Mouse (Mus musculus) CH12.LX (cell line): ENCODE results near the gene Kif6.

Experiments
- CTCF ChIP-seq, 2 experiments: IDR thresholded peaks in 1 of 2; conservative IDR thresholded peaks in 1 of 2; 2 replicates each; pipeline ENCODE4 v1.5.1; 2011 to 2012; ENCODE audit warnings: low read depth in 2 of 2, low read length in 2 of 2, improper control_type of control experiment in 1 of 2, inconsistent platforms in 1 of 2, mild to moderate bottlenecking in 1 of 2, moderate library complexity in 1 of 2
- EP300 ChIP-seq: IDR thresholded peaks from 2 replicates; pipeline ENCODE4 v1.6.1; 2011; ENCODE audit warnings: low read length, improper control_type of control experiment
- JUN ChIP-seq: IDR thresholded peaks from 2 replicates; pipeline ENCODE4 v1.6.1; 2011; ENCODE audit warnings: low read depth, mild to moderate bottlenecking, low read length, improper control_type of control experiment, moderate library complexity; ENCODE audit not compliant: insufficient read depth
- MEF2A ChIP-seq: IDR thresholded peaks from 2 replicates; pipeline ENCODE4 v1.6.1; 2014; ENCODE audit warnings: low read depth, mild to moderate bottlenecking, inconsistent platforms, low read length, improper control_type of control experiment, borderline replicate concordance
- POLR2A ChIP-seq: IDR thresholded peaks from 2 replicates; pipeline ENCODE4 v1.6.1; 2011; ENCODE audit warnings: low read depth, mild to moderate bottlenecking, improper control_type of control experiment, low read length
- USF2 ChIP-seq: conservative IDR thresholded peaks from 2 replicates; pipeline ENCODE4 v1.6.1; 2011; ENCODE audit warnings: low read depth, low read length, improper control_type of control experiment

GRCm38 (mm10) chr17:49890861-49891260, 275.9 kb downstream of the Kif6 start:
- TF ChIP-seq USF2 (no peak), POLR2A (no peak), EP300 (no peak), CTCF (conservative IDR thresholded peaks at IDR 0.05 in 1 of 2, IDR thresholded peaks at IDR 0.05 in 1 of 2; ENCODE audit: low read depth in 2 of 2, low read length in 2 of 2) (no peak), JUN (no peak), MEF2A (no peak)
